Mouse (Mus musculus) CD8-positive naive resting alpha-beta T cell, adult 57 days (primary cell): Measurements from ENCODE around the gene Ccnb1ip1. TPM values are rescaled to one million over a fixed set of nuclear protein-coding genes. Genes with fewer than 3 reads are reported as not detected.

ENCODE experiments used
- total RNA-seq: library from RNA; stranded (reverse); gene quantifications from one replicate; pipeline ENCODE4 v1.2.4, GENCODE M21; 2023

Gene Ccnb1ip1
- total RNA-seq, result 2.4 TPM

DNA sequence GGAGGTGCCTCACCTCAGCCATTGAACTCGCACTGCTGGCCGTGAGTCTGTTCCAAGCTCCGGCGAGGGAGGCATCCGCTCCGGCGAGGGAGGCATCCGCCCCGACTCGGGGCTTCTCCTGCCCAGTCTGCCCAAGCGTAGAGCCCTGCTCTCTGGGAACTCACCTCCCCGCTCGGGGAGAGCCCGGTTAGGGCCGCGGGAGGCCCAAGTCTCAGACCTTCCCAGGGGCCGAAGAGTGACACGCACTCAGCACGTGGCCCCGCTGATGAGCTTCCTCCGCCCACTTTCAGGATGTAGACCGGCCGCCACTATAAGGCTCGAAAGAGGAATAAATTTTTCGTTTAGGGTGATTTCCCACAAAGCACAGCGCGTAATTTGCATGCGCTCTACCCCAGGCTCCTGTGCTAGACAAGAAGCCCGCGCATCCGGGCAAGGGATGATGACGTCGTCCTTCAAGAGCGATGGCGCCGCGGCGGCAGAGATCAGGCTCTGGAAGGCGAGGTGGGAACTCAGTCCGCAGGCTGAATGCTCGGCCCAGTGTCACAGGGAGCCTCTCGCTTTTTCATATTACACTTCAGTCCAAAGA, at the start of gene Ccnb1ip1, which contains the start of gene Parp2:
Gene Ccnb1ip1, minus strand, starts transcription at position 246 of the 586 bp plus-strand sequence.
Gene Parp2, plus strand, starts transcription at position 355 of the 586 bp plus-strand sequence.

DNA sequence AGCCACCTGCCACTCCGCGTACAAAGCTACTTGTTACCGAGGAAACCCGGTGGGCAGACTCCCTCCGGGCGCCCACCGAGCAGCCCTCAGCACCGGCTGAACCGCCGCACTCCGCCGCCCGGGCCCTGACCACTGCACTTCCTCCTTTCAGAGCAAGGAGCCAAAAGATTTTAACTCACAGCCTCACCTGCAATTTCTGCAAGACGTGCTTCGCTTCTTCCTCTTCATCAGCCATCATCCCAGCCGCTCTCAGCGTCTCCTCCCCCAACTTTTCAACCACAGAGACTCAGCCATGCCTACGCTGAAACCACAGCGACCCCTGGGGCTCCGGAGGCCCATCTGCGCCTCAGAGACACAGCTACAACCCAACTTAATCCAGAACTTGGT, 22.3 kb downstream of the Ccnb1ip1 start, which contains the start of gene Ttc5:
Gene Ttc5, minus strand, starts transcription at position 269 of the 387 bp plus-strand sequence.

DNA sequence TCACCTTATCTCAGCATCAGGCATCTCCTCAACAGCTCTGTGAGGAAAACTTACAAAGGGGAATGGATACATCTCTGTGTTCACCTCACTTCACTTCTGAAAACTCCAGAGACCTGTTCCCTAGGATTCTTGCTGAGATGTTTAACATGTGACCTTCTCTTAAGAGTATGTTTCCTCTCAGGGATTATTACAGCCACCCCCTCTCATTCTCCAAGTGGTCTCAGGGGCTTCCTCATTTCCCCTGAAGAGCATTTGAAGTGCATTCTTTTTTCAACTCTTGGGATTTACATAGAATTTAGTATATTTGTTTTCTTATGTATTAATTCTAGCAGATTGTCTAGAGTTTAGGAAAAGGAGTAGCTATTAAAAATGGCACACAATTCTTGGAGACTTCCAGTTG, 62.5 kb downstream of the Ccnb1ip1 start, which contains the start of gene Olfr749:
Gene Olfr749, minus strand, starts transcription at position 101 of the 400 bp plus-strand sequence.

Other genes starting within 250 kb of the Ccnb1ip1 start
- not detected for gene Olfr744, start 192.9 kb downstream of the Ccnb1ip1 start, total RNA-seq
- gene Olfr745, start 168.3 kb downstream of the Ccnb1ip1 start, total RNA-seq, result not detected
- gene Olfr746, start 160.6 kb downstream of the Ccnb1ip1 start, total RNA-seq, result not detected
- gene Olfr747, start 114.5 kb downstream of the Ccnb1ip1 start, total RNA-seq, result not detected
- not detected for gene Olfr748, start 100.4 kb downstream of the Ccnb1ip1 start, total RNA-seq
- gene Olfr749, start 62.6 kb downstream of the Ccnb1ip1 start, total RNA-seq, result not detected
- gene Ttc5, start 22.2 kb downstream of the Ccnb1ip1 start, total RNA-seq, result 70.2 TPM
- 59.4 TPM for gene Parp2, start 109 bp upstream of the Ccnb1ip1 start, total RNA-seq
- gene Tep1, start 62.8 kb upstream of the Ccnb1ip1 start, total RNA-seq, result 29.3 TPM
- not detected for gene Klhl33, start 89.8 kb upstream of the Ccnb1ip1 start, total RNA-seq
- gene Osgep, start 117.2 kb upstream of the Ccnb1ip1 start, total RNA-seq, result 35.4 TPM
- 43.6 TPM for gene Apex1, start 117.2 kb upstream of the Ccnb1ip1 start, total RNA-seq
- 86.2 TPM for gene Pip4p1, start 123.1 kb upstream of the Ccnb1ip1 start, total RNA-seq
- 32.1 TPM for gene Pnp, start 123.3 kb upstream of the Ccnb1ip1 start, total RNA-seq
- gene Gm49342, start 136.8 kb upstream of the Ccnb1ip1 start, total RNA-seq, result 23.6 TPM
- 0.58 TPM for gene Pnp2, start 148.3 kb upstream of the Ccnb1ip1 start, total RNA-seq
- not detected for gene Rnase10, start 200.0 kb upstream of the Ccnb1ip1 start, total RNA-seq
- not detected for gene Rnase9, start 234.1 kb upstream of the Ccnb1ip1 start, total RNA-seq
- gene Rnase11, start 242.4 kb upstream of the Ccnb1ip1 start, total RNA-seq, result not detected
- not detected for gene Rnase12, start 249.9 kb upstream of the Ccnb1ip1 start, total RNA-seq